Mouse (Mus musculus) midbrain, embryonic 14.5 days (tissue): ENCODE measurements around the gene Spg21. TPM values are rescaled to one million over a fixed set of nuclear protein-coding genes. Genes with fewer than 3 reads are reported as not detected.

Experiments used
- ATAC-seq: fragments of 200-750 bp; cut with Nextera tagmentation; 2 replicates; pipeline ENCODE4 v1.8.0; 2017; ENCODE audit warnings: moderate number of reproducible peaks, moderate library complexity; ENCODE audit not compliant: low FRiP score, low TSS enrichment
- DNase-seq: peaks from one replicate; pipeline ENCODE4 v3.0.0-alpha.2; 2015
- H3K27ac ChIP-seq: fragments of 300-500 bp; sonication (generic); replicated peaks from 2 replicates; pipeline ENCODE4 v1.5.1; 2014; ENCODE audit warnings: mild to moderate bottlenecking, low read depth, low read length, moderate library complexity
- H3K27me3 ChIP-seq: fragments of 300-500 bp; sonication (generic); 2 replicates; pipeline ENCODE4 v1.6.1; 2014; ENCODE audit warnings: low read length, control low read depth, mixed read lengths; ENCODE audit not compliant: control insufficient read depth, insufficient read depth
- H3K36me3 ChIP-seq: fragments of 300-500 bp; sonication (generic); 2 replicates; pipeline ENCODE4 v1.6.1; 2014; ENCODE audit warnings: low read length, control low read depth; ENCODE audit not compliant: control insufficient read depth, insufficient read depth
- H3K4me1 ChIP-seq: fragments of 300-500 bp; sonication (generic); 2 replicates; pipeline ENCODE4 v1.6.1; 2014; ENCODE audit warnings: mild to moderate bottlenecking, antibody characterized with exemption, low read length, control low read depth; ENCODE audit not compliant: control insufficient read depth, insufficient read depth
- H3K4me2 ChIP-seq: fragments of 300-500 bp; sonication (generic); 2 replicates; pipeline ENCODE4 v1.6.1; 2014; ENCODE audit warnings: mild to moderate bottlenecking, low read length, moderate library complexity
- H3K4me3 ChIP-seq: fragments of 300-500 bp; sonication (generic); replicated peaks from 2 replicates; pipeline ENCODE4 v1.5.1; 2014; ENCODE audit warnings: low read depth, low read length
- H3K9ac ChIP-seq: fragments of 300-500 bp; sonication (generic); replicated peaks from 2 replicates; pipeline ENCODE4 v1.6.1; 2014; ENCODE audit warnings: mild to moderate bottlenecking, low read length, moderate library complexity
- H3K9me3 ChIP-seq: fragments of 300-500 bp; sonication (generic); 2 replicates; pipeline ENCODE4 v1.6.1; 2016; ENCODE audit warnings: low read length, control low read depth, mixed read lengths; ENCODE audit not compliant: control insufficient read depth
- WGBS: fragments of 180-500 bp; shearing (Covaris S2); extraction: QIAGEN DNeasy Blood & Tissue Kit; methylation state at CpG from one replicate; pipeline ENCODE4 v1.1.7; 2014; 5-methylcytosine and 5-hydroxymethylcytosine counted together
- polyA plus RNA-seq: library from polyadenylated mRNA; unstranded; fragments of >200 nt; fragmentation: Nextera tagmentation; extraction: Ambion mirVana; gene quantifications from 2 replicates; pipeline ENCODE4 v1.2.1, GENCODE M21; 2014

Gene Spg21
- polyA plus RNA-seq, 1 experiment from 2014 or later, result 162 TPM

DNA sequence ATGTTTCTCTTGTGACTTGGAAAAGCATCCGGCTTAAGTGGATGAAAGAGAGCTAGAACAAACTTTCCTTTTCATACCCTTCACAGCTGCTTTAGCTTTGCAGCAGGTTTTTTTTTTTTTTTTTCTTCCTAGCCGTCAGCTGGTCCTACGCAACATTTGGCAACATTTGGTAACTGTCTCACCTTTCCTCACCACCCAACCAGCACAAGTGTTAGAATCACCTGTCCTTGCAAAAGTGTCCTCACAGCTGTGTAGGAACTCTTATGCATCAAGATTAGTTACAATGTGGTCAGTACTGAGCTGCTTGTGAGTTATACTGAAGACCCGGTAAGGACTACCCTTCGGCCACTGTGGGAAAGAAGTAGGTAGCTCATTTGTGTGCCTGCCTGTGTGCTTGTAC lies 1.8 kb downstream of the Spg21 start:
- ATAC-seq, result no peak
- Histone ChIP-seq H3K9ac (no peak overlapping the region), H3K4me3 (no peak overlapping the region), H3K4me1 (peaks cover 25% of the 10 kb centered on the region), H3K27me3 (no peaks in the 10 kb centered on the region), H3K36me3 (peaks cover 17% of the 10 kb centered on the region), H3K27ac (no peak overlapping the region), H3K4me2 (peak overlapping the region; percentile 82), H3K9me3 (no peaks in the 10 kb centered on the region)
- 80% methylated on average over 5 of the region's 5 CpGs for WGBS
- DNase-seq, result no peak

- Histone ChIP-seq H3K4me1 (peaks cover 25% of the 10 kb centered on the region), H3K9me3 (no peaks in the 10 kb centered on the region), H3K9ac (no peak overlapping the region), H3K27ac (no peak overlapping the region), H3K27me3 (no peaks in the 10 kb centered on the region), H3K36me3 (peaks cover 30% of the 10 kb centered on the region), H3K4me3 (no peak overlapping the region), H3K4me2 (no peak overlapping the region)
- ATAC-seq (no peak), DNase-seq (no peak)
- WGBS, result 96% methylated on average over 6 of the region's 6 CpGs
These were observed 3.4 kb downstream of the Spg21 start for GRCm38 (mm10) chr9:65464161-65464560.

GRCm38 (mm10) chr9:65465241-65465640 lies 4.5 kb downstream of the Spg21 start:
- Histone ChIP-seq H3K4me2 (no peak overlapping the region), H3K27me3 (no peaks in the 10 kb centered on the region), H3K9me3 (no peaks in the 10 kb centered on the region), H3K9ac (no peak overlapping the region), H3K4me3 (no peak overlapping the region), H3K4me1 (peaks cover 22% of the 10 kb centered on the region), H3K27ac (no peak overlapping the region), H3K36me3 (peaks cover 41% of the 10 kb centered on the region)
- 92% methylated on average over 2 of the region's 2 CpGs for WGBS
- ATAC-seq (no peak), DNase-seq (no peak)

DNA sequence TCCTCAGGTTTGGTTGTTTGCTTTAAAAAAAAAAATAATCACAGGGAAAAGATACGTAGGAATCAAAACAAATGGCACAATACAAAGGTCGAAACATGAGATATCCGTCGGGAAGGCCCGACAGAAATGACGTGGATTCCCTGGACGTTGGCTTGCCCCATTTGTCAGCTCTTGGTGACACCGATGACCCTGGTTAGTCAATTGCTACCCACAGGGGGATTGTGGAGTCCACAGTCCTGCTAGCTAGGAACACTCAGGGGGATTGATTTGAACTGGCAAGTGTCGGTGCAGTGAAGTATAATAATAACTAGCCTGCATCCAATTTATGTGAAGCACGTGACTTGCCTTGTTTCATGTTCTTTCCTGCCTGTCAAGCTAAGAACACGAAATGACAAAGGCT lies 6.9 kb downstream of the Spg21 start:
- WGBS, result 67% methylated on average over 11 of the region's 11 CpGs
- no peak for ATAC-seq
- Histone ChIP-seq H3K4me2 (no peak overlapping the region), H3K27me3 (no peaks in the 10 kb centered on the region), H3K4me1 (peaks cover 5% of the 10 kb centered on the region; the same call in 1 of the 2 replicates), H3K9ac (no peak overlapping the region), H3K4me3 (no peak overlapping the region), H3K36me3 (peaks cover 61% of the 10 kb centered on the region), H3K9me3 (no peaks in the 10 kb centered on the region), H3K27ac (no peak overlapping the region)
- peak; percentile 6 for DNase-seq

DNA sequence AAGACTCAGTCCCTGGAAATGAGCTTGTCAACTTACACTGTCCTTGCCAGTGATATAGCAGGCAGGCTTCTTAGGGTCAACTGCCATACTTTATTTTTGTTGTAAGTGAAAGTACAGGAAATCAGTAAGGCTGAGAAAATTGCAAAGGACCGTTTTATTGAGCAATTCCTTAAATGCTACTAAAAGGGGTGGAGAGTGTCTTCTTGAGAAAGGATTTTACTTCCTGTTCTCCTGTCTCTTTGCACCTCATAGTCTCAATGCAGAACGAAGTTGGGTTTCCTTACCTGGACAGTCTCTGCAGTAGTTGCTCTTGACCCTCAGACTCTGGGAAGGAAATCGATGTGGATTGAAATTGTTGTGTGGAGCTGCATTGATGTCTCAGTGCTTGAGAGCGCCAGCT lies 12.0 kb downstream of the Spg21 start:
- no peak for ATAC-seq
- WGBS, result 93% methylated on average over 4 of the region's 4 CpGs
- peaks cover 90% of the 10 kb centered on the region for H3K36me3 ChIP-seq

GRCm38 (mm10) chr9:65479158-65479557 lies 18.4 kb downstream of the Spg21 start:
- H3K4me3 ChIP-seq, result no peak overlapping the region
- H3K4me2 ChIP-seq, result no peak overlapping the region
- no peaks in the 10 kb centered on the region for H3K27me3 ChIP-seq
- ATAC-seq, result no peak
- 88% methylated on average over 8 of the region's 8 CpGs for WGBS
- H3K4me1 ChIP-seq, result no peaks in the 10 kb centered on the region
- no peak for DNase-seq
- no peaks in the 10 kb centered on the region for H3K9me3 ChIP-seq
- H3K9ac ChIP-seq, result no peak overlapping the region
- H3K36me3 ChIP-seq, result peaks cover 91% of the 10 kb centered on the region
- no peak overlapping the region for H3K27ac ChIP-seq

More for the DNA sequence above, 12.0 kb downstream of the Spg21 start:
- H3K4me2 ChIP-seq, result no peak overlapping the region
- no peaks in the 10 kb centered on the region for H3K9me3 ChIP-seq
- no peaks in the 10 kb centered on the region for H3K4me1 ChIP-seq
- no peak overlapping the region for H3K27ac ChIP-seq
- H3K4me3 ChIP-seq, result no peak overlapping the region
- H3K27me3 ChIP-seq, result no peaks in the 10 kb centered on the region
- DNase-seq, result no peak
- no peak overlapping the region for H3K9ac ChIP-seq

- DNase-seq, result no peak
These were observed 19.3 kb downstream of the Spg21 start for GRCm38 (mm10) chr9:65480071-65480470.

GRCm38 (mm10) chr9:65491476-65491875 lies 30.7 kb downstream of the Spg21 start:
- H3K36me3 ChIP-seq, result peaks cover 23% of the 10 kb centered on the region
- no peaks in the 10 kb centered on the region for H3K9me3 ChIP-seq
- H3K4me1 ChIP-seq, result no peaks in the 10 kb centered on the region
- ATAC-seq (no peak), DNase-seq (no peak)
- H3K27me3 ChIP-seq, result no peaks in the 10 kb centered on the region
- H3K9ac ChIP-seq, result no peak overlapping the region
- no peak overlapping the region for H3K4me3 ChIP-seq
- no peak overlapping the region for H3K4me2 ChIP-seq
- 93% methylated on average over 3 of the region's 3 CpGs for WGBS
- H3K27ac ChIP-seq, result no peak overlapping the region

More at GRCm38 (mm10) chr9:65480071-65480470, 19.3 kb downstream of the Spg21 start:
- ATAC-seq, result no peak
- WGBS, result 84% methylated on average over 5 of the region's 5 CpGs
- H3K4me1 ChIP-seq, result no peaks in the 10 kb centered on the region
- no peak overlapping the region for H3K4me2 ChIP-seq
- peaks cover 91% of the 10 kb centered on the region for H3K36me3 ChIP-seq
- H3K27ac ChIP-seq, result no peak overlapping the region
- H3K27me3 ChIP-seq, result no peaks in the 10 kb centered on the region
- H3K4me3 ChIP-seq, result no peak overlapping the region
- H3K9me3 ChIP-seq, result no peaks in the 10 kb centered on the region
- H3K9ac ChIP-seq, result no peak overlapping the region

- H3K36me3 ChIP-seq, result peaks cover 14% of the 10 kb centered on the region
- 91% methylated on average over 2 of the region's 2 CpGs for WGBS
- no peak overlapping the region for H3K4me3 ChIP-seq
- H3K4me2 ChIP-seq, result no peak overlapping the region
- H3K4me1 ChIP-seq, result no peaks in the 10 kb centered on the region
- ATAC-seq (no peak), DNase-seq (no peak)
- no peaks in the 10 kb centered on the region for H3K9me3 ChIP-seq
- H3K9ac ChIP-seq, result no peak overlapping the region
- no peaks in the 10 kb centered on the region for H3K27me3 ChIP-seq
- no peak overlapping the region for H3K27ac ChIP-seq
These were observed 31.6 kb downstream of the Spg21 start for GRCm38 (mm10) chr9:65492351-65492750.
